Mouse (Mus musculus) lung, postnatal 0 days (tissue): ENCODE data around the gene Slc10a7. TPM values are rescaled to one million over a fixed set of nuclear protein-coding genes. Genes with fewer than 3 reads are reported as not detected.
"Not testable (repeated sequence)": the region's sequence is repeated elsewhere in the genome, so short reads cannot be mapped to it uniquely, and the experiment has no call there.

Experiments
- ATAC-seq: fragments of 200-750 bp; cut with Nextera tagmentation; 2 replicates; pipeline ENCODE4 v1.8.0; 2017; ENCODE audit warnings: moderate library complexity
- DNase-seq: peaks from one replicate; pipeline ENCODE4 v3.0.0-alpha.2; 2016; ENCODE audit warnings: low spot score
- H3K27ac ChIP-seq: fragments of 300-500 bp; sonication (generic); 2 replicates; pipeline ENCODE4 v1.5.1; 2014; ENCODE audit warnings: antibody characterized with exemption, mild to moderate bottlenecking, low read length, mixed read lengths
- H3K27me3 ChIP-seq: fragments of 300-500 bp; sonication (generic); replicated peaks from 2 replicates; pipeline ENCODE4 v1.6.1; 2014; ENCODE audit warnings: low read length, mixed read lengths; ENCODE audit not compliant: insufficient read depth
- H3K36me3 ChIP-seq: fragments of 300-500 bp; sonication (generic); 2 replicates; pipeline ENCODE4 v1.6.1; 2014; ENCODE audit warnings: low read length, mixed read lengths; ENCODE audit not compliant: insufficient read depth
- H3K4me1 ChIP-seq: fragments of 300-500 bp; sonication (generic); 2 replicates; pipeline ENCODE4 v1.6.1; 2014; ENCODE audit warnings: antibody characterized with exemption, low read depth, low read length, mixed read lengths; ENCODE audit not compliant: insufficient read depth
- H3K4me2 ChIP-seq: fragments of 300-500 bp; sonication (generic); replicated peaks from 2 replicates; pipeline ENCODE4 v1.6.1; 2014; ENCODE audit warnings: low read depth, mild to moderate bottlenecking, low read length, moderate library complexity, mixed read lengths
- H3K4me3 ChIP-seq: fragments of 300-500 bp; sonication (generic); 2 replicates; pipeline ENCODE4 v1.5.1; 2014; ENCODE audit warnings: low read depth, low read length
- H3K9ac ChIP-seq: fragments of 300-500 bp; sonication (generic); replicated peaks from 2 replicates; pipeline ENCODE4 v1.6.1; 2014; ENCODE audit warnings: low read depth, mild to moderate bottlenecking
- H3K9me3 ChIP-seq: fragments of 300-500 bp; sonication (generic); 2 replicates; pipeline ENCODE4 v1.6.1; 2016; ENCODE audit warnings: low read length, mixed read lengths
- CTCF ChIP-seq: IDR thresholded peaks from 2 replicates; pipeline ENCODE4 v1.5.1; 2016; ENCODE audit warnings: antibody characterized with exemption, mild to moderate bottlenecking
- EP300 ChIP-seq: IDR thresholded peaks from 2 replicates; pipeline ENCODE4 v1.6.1; 2016; ENCODE audit warnings: antibody characterized with exemption, mild to moderate bottlenecking, control low read depth
- WGBS: fragments of 180-500 bp; shearing (Covaris S2); extraction: QIAGEN DNeasy Blood & Tissue Kit; methylation state at CpG from one replicate; pipeline ENCODE4 v1.1.7; 2014; 5-methylcytosine and 5-hydroxymethylcytosine counted together
- polyA plus RNA-seq: library from polyadenylated mRNA; unstranded; fragments of >200 nt; fragmentation: Nextera tagmentation; extraction: Ambion mirVana; gene quantifications from 2 replicates; pipeline ENCODE4 v1.2.1, GENCODE M21; 2015

The Slc10a7 gene
- polyA plus RNA-seq, 1 experiment from 2014 or later: 10.9 TPM

- TF ChIP-seq EP300 (no peak), CTCF (no peak)
- no peak for DNase-seq
- Histone ChIP-seq H3K9me3 (no peaks in the 10 kb centered on the region), H3K9ac (no peak overlapping the region), H3K27me3 (no peaks in the 10 kb centered on the region), H3K4me1 (0 out of 2 replicates have a peak, but pooled peaks cover 4% of the 10 kb centered on the region), H3K4me2 (no peak overlapping the region), H3K4me3 (no peak overlapping the region), H3K36me3 (peaks cover 5% of the 10 kb centered on the region; the same call in 1 of the 2 replicates), H3K27ac (no peak overlapping the region)
- peak; percentile 54 for ATAC-seq
- WGBS: 28% methylated on average over 9 of the region's 9 CpGs
These were observed 196.8 kb downstream of the Slc10a7 start for GRCm38 (mm10) chr8:78705980-78706379.

DNA sequence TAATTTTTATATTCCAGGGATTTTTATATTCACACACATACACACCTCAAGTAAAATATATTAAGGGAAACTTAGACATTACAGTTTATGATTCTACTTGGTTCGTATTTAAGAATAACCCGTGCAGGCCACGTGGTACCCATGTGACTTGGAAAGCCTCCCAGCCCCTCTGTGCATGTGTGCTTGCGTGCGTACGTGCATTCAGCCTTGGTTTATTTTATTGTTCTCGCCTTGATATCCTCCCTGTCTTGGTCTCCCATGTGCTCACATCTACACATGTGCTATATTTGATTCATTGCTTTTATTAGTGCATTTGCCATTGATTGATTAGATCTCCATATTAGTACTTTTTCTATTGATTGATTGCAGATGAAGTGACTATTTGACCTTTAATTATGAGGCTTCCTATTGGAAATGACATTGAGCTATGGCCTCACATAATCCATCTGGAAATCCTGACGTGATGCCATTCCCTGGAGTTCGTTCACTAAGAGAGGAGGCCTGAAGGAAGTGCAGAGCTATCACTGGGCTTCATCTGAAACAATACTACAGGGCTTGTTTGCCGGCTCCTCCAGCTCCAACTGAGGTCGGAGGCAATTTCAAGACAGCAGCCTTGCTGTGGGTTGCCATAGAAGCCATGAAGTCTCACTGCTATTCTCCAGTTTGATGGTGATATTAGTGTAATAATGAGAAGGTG is 200.9 kb downstream of the Slc10a7 start:
- no peak overlapping the region for H3K4me2 ChIP-seq
- H3K4me1 ChIP-seq: 0 out of 2 replicates have a peak, but pooled peaks cover 4% of the 10 kb centered on the region
- H3K9me3 ChIP-seq: no peaks in the 10 kb centered on the region
- no peak for ATAC-seq
- no peaks in the 10 kb centered on the region for H3K27me3 ChIP-seq
- H3K36me3 ChIP-seq: no peaks in the 10 kb centered on the region
- H3K9ac ChIP-seq: no peak overlapping the region
- TF ChIP-seq EP300 (no peak), CTCF (no peak)
- 78% methylated on average over 11 of the region's 11 CpGs for WGBS
- no peak overlapping the region for H3K4me3 ChIP-seq
- no peak overlapping the region for H3K27ac ChIP-seq
- DNase-seq: no peak

DNA sequence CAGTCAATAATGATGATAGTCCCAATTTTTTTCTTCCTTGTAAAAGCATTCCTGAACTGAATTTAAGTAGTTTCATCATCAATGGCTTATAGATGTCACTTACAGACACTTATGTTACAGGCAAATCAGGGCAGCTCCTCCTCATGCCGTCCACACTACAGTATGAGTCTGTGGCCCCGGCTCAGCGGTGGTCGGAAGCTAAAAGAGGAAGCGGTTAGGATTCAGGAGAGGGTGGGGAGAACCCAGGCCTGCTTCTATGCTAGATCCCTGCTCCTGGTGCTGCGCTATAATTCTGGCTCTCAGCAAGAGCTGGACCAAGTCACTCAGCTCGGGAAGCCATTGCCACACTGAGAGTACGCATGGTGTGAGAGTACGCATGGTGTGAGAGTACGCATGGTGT is 201.8 kb downstream of the Slc10a7 start:
- DNase-seq (no peak), ATAC-seq (no peak)
- Histone ChIP-seq H3K9me3 (no peaks in the 10 kb centered on the region), H3K36me3 (no peaks in the 10 kb centered on the region), H3K27me3 (no peaks in the 10 kb centered on the region), H3K4me2 (no peak overlapping the region), H3K27ac (no peak overlapping the region), H3K4me1 (0 out of 2 replicates have a peak, but pooled peaks cover under 1% of the 10 kb centered on the region), H3K9ac (no peak overlapping the region), H3K4me3 (no peak overlapping the region)
- TF ChIP-seq EP300: no peak
- no peak for TF ChIP-seq CTCF
- 89% methylated on average over 10 of the region's 10 CpGs for WGBS

DNA sequence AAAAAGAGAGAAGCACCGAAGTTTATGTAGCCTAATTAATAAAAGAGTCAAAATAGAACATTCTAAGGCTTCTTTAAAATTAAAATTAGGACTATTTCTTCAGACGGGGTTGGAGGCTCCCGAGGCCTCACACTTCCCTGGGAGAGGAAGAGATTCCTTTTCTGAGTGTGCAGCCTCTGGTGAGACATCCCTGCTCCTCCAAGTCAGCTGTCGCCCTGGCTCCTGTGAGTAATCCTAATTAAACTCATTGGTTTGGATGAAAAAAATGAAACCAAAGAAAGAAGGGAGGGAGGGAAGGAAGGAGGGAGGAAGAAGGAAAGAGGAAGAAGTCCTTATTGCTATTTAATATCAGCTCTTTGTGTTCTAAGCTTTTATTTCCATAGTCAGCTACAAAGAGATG is 205.7 kb downstream of the Slc10a7 start:
- Histone ChIP-seq H3K4me1 (peaks cover 3% of the 10 kb centered on the region; the same call in 1 of the 2 replicates), H3K9ac (no peak overlapping the region), H3K4me2 (no peak overlapping the region), H3K36me3 (no peaks in the 10 kb centered on the region), H3K9me3 (no peaks in the 10 kb centered on the region), H3K27me3 (no peaks in the 10 kb centered on the region), H3K27ac (no peak overlapping the region), H3K4me3 (no peak overlapping the region)
- WGBS: 76% methylated on average over 4 of the region's 4 CpGs
- DNase-seq (no peak), ATAC-seq (no peak)
- no peak for TF ChIP-seq EP300
- TF ChIP-seq CTCF: no peak

DNA sequence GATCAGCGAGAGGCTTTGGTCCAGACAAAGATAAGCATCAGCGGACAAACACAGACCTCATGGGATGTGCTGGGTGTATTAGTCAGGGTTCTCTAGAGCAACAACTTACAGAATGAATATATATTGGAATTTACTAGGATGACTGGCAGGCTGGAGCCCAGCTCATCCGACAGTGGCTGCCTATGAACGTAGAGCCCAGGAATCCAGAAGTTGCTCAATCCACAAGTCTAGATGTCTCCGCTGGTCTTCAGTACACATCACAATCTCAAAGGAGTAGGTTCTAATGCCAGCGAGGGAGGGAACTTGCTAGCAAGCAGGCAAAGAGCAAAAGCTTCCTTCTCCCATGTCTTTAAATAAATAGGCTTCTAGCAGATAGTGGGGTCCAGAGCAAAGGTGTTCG is 207.4 kb downstream of the Slc10a7 start:
- no peak overlapping the region for H3K4me2 ChIP-seq
- no peaks in the 10 kb centered on the region for H3K27me3 ChIP-seq
- DNase-seq (no peak), ATAC-seq (no peak)
- no peaks in the 10 kb centered on the region for H3K9me3 ChIP-seq
- peaks cover 7% of the 10 kb centered on the region; the same call in 1 of the 2 replicates for H3K4me1 ChIP-seq
- H3K36me3 ChIP-seq: no peaks in the 10 kb centered on the region
- no peak overlapping the region for H3K27ac ChIP-seq
- TF ChIP-seq EP300 (no peak), CTCF (no peak)
- 84% methylated on average over 7 of the region's 7 CpGs for WGBS
- no peak overlapping the region for H3K4me3 ChIP-seq
- H3K9ac ChIP-seq: no peak overlapping the region

DNA sequence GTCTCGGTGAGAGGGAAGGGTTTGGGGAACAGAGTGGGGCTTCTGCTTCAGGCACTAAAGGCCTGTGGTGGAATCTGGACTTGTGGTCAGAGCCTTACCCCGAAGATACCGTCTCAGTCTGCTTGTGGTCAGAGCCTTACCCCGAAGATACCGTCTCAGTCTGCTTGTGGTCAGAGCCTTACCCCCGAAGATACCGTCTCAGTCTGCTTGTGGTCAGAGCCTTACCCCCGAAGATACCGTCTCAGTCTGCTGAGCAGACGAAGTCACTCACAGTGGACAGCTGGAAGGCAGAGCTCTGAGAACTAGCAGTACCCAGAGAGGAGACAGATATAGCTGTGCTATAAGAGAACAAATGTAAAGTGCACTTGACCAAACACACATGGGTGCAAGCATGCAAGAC is 208.0 kb downstream of the Slc10a7 start:
- not testable (repeated sequence) for H3K36me3 ChIP-seq, H3K27me3 ChIP-seq, H3K9me3 ChIP-seq, H3K4me1 ChIP-seq, H3K27ac ChIP-seq, DNase-seq, H3K9ac ChIP-seq, ATAC-seq, H3K4me3 ChIP-seq, H3K4me2 ChIP-seq
- WGBS: 76% methylated on average over 10 of the region's 10 CpGs
